Mouse (Mus musculus): ENCODE measurements around the gene Prlh.

Prlh gene

GRCm38 (mm10) chr1:90952808-90953207 lies at the start of gene Prlh:
TSS of gene Prlh (plus strand) at chr1:90953108.
- DNase-seq (ENCODE audit: low spot score), result no peak

GRCm38 (mm10) chr1:90903211-90903945 lies 49.5 kb upstream of the Prlh start:
- DNase-seq (ENCODE audit: low spot score), result no peak

- no peak for DNase-seq (ENCODE audit: low spot score)
Measured at GRCm38 (mm10) chr1:90903971-90904458, 48.9 kb upstream of the Prlh start.

- DNase-seq (ENCODE audit: low spot score), result no peak
Measured at GRCm38 (mm10) chr1:90904729-90905404, 48.0 kb upstream of the Prlh start.

- no peak for DNase-seq (ENCODE audit: low spot score)
Measured at GRCm38 (mm10) chr1:90906357-90906756, 46.6 kb upstream of the Prlh start.

GRCm38 (mm10) chr1:90909161-90909560 lies 43.7 kb upstream of the Prlh start:
- DNase-seq (ENCODE audit: low spot score), result no peak

GRCm38 (mm10) chr1:90909631-90910152 lies 43.2 kb upstream of the Prlh start:
- no peak for DNase-seq (ENCODE audit: low spot score)

- DNase-seq (ENCODE audit: low spot score), result no peak
Measured at GRCm38 (mm10) chr1:90913231-90913630, 39.7 kb upstream of the Prlh start.

- DNase-seq (ENCODE audit: low spot score), result no peak
Measured at GRCm38 (mm10) chr1:90914948-90915569, 37.8 kb upstream of the Prlh start, which contains the start of gene Mlph. TSS of gene Mlph (plus strand) at chr1:90915085.

- DNase-seq (ENCODE audit: low spot score), result no peak
Measured at GRCm38 (mm10) chr1:90917509-90917908, 35.4 kb upstream of the Prlh start.

GRCm38 (mm10) chr1:90921687-90922086 lies 31.2 kb upstream of the Prlh start:
- DNase-seq (ENCODE audit: low spot score), result no peak

- DNase-seq (ENCODE audit: low spot score), result no peak
Measured at GRCm38 (mm10) chr1:90926030-90926429, 26.9 kb upstream of the Prlh start.

- DNase-seq (ENCODE audit: low spot score), result no peak
Measured at GRCm38 (mm10) chr1:90927308-90927707, 25.6 kb upstream of the Prlh start.

- DNase-seq (ENCODE audit: low spot score), result no peak
Measured at GRCm38 (mm10) chr1:90927929-90928574, 24.9 kb upstream of the Prlh start.

- peak; percentile 10 for DNase-seq (ENCODE audit: low spot score)
Measured at GRCm38 (mm10) chr1:90928575-90928934, 24.4 kb upstream of the Prlh start.

GRCm38 (mm10) chr1:90933001-90933400 lies 19.9 kb upstream of the Prlh start:
- no peak for DNase-seq (ENCODE audit: low spot score)

- no peak for DNase-seq (ENCODE audit: low spot score)
Measured at GRCm38 (mm10) chr1:90936990-90937389, 15.9 kb upstream of the Prlh start.

GRCm38 (mm10) chr1:90939980-90940379 lies 12.9 kb upstream of the Prlh start:
- no peak for DNase-seq (ENCODE audit: low spot score)

- DNase-seq (ENCODE audit: low spot score), result no peak
Measured at GRCm38 (mm10) chr1:90945171-90945570, 7.7 kb upstream of the Prlh start.

GRCm38 (mm10) chr1:90947252-90947651 lies 5.7 kb upstream of the Prlh start:
- DNase-seq (ENCODE audit: low spot score), result no peak

- no peak for DNase-seq (ENCODE audit: low spot score)
Measured at GRCm38 (mm10) chr1:90949309-90949708, 3.6 kb upstream of the Prlh start.

- DNase-seq (ENCODE audit: low spot score), result no peak
Measured at GRCm38 (mm10) chr1:90951670-90952069, 1.2 kb upstream of the Prlh start.

Measured in T-cell, adult 2 months (primary cell).